Mouse (Mus musculus) T-cell, adult 2 months (primary cell): ENCODE results near the gene Aaas.

Source experiments
- DNase-seq: peaks from one replicate; pipeline ENCODE4 v3.0.0; 2022; ENCODE audit warnings: low spot score

Aaas gene

GRCm38 (mm10) chr15:102308717-102309116 lies 41.9 kb downstream of the Aaas start:
- DNase-seq: no peak

- no peak for DNase-seq
Measured at GRCm38 (mm10) chr15:102302542-102302941, 48.0 kb downstream of the Aaas start.

DNA sequence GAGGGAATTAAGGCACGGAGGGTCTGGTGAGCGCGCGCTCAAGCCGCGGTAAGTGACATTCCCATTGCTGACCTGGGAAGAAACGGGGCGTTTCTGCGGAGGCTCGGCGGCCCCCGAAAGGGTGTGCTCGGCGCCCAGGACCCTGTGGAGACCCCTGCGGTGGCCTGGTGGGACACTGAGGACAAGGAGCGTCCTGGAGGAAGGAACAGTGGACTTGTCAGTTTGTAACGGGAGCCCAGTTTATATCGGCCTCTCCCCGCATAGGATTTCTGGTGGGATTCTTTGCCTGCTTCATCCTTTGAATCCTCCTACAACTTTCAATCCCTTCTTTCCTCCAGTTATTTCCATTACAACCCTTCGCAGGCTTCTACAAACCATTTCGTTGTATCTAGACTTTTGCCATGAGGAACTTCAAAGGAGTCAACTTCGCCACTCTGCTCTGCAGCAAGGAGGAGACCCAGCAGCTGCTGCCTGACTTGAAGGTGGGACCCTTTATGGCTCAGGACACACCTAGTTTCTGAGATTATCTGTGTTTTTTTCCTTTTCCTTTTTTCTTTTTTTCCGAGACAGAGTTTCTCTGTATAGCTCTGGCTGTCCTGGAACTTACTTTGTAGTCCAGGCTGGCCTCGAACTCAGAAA lies 54.1 kb downstream of the Aaas start:
- no peak for DNase-seq

DNA sequence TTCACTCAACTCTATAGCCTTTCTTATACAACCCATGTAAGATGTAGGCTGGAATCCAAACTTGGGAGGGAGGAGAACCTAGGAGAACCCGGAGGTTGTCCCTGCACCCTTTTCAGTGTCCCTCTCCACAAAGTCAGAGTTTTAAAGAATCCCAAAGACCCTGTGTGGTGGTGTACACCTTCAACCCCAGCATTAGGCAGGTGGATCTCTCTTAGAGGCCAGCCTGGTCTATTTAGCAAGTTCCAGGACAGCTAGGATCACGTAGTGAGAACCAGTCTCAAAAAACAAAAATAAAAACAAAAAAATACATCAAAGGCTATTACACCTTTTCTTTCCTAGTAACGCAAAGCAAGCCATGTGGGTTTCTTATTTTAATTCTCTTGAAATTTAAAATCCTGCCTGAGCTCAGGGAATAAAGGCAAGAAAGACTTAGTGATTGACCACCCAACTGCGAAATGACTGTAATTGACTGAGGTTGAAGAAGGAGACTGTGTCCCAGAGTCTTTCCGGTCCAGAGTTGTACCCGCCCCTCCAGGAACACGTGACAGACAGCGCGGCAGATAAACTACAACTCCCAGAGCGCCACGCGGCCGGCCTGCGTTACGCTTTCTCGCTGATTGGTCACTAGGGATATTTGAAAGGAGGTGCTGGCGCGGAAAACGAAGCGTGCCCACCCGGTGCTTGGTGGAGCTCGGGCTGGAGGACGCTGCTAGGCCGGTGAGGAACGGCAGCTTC lies 54.8 kb downstream of the Aaas start, which contains the start of gene Espl1:
Espl1 (plus strand) TSS at position 634 of the 735 bp plus-strand sequence.
- peak; percentile 93 for DNase-seq
